Mouse (Mus musculus) cerebellum, adult (tissue): Measurements from ENCODE around the gene Rnase11.

Source experiments
- ATAC-seq: cut with Nextera tagmentation; 2 replicates; pipeline ENCODE4 v1.9.2; 2017; ENCODE audit warnings: mild to moderate bottlenecking, moderate library complexity, mixed read lengths; ENCODE audit not compliant: insufficient number of reproducible peaks, low FRiP score, low TSS enrichment

Rnase11 gene

GRCm38 (mm10) chr14:51050063-51050462, at the start of gene Rnase11:
TSS of gene Rnase11 (minus strand) at chr14:51050163.
- ATAC-seq: no peak

- ATAC-seq: no peak
Measured at GRCm38 (mm10) chr14:51098921-51099320, 49.0 kb upstream of the Rnase11 start.

GRCm38 (mm10) chr14:51098300-51098699, 48.3 kb upstream of the Rnase11 start:
- ATAC-seq: peak; percentile 53; the same call in 1 of the 2 replicates

GRCm38 (mm10) chr14:51095736-51096524, 46.0 kb upstream of the Rnase11 start:
- ATAC-seq: no peak

- no peak for ATAC-seq
Measured at GRCm38 (mm10) chr14:51094921-51095320, 45.0 kb upstream of the Rnase11 start.

GRCm38 (mm10) chr14:51094096-51094875, 44.3 kb upstream of the Rnase11 start:
- no peak for ATAC-seq

GRCm38 (mm10) chr14:51093496-51093895, 43.5 kb upstream of the Rnase11 start:
- no peak for ATAC-seq

- no peak for ATAC-seq
Measured at GRCm38 (mm10) chr14:51092073-51092620, 42.2 kb upstream of the Rnase11 start.

GRCm38 (mm10) chr14:51090921-51091900, 41.2 kb upstream of the Rnase11 start, which contains the start of the genes Rnase4 and Ang:
TSS of gene Rnase4 (plus strand) at chr14:51091077.
TSS of gene Ang (plus strand) at chr14:51091150.
- ATAC-seq: no peak

GRCm38 (mm10) chr14:51090077-51090781, 40.3 kb upstream of the Rnase11 start:
- peak; percentile 31; the same call in 1 of the 2 replicates for ATAC-seq

- no peak for ATAC-seq
Measured at GRCm38 (mm10) chr14:51089674-51090076, 39.7 kb upstream of the Rnase11 start.

GRCm38 (mm10) chr14:51088970-51089673, 39.2 kb upstream of the Rnase11 start:
- peak; percentile 85 for ATAC-seq

- ATAC-seq: peak; percentile 27; the same call in 1 of the 2 replicates
Measured at GRCm38 (mm10) chr14:51088166-51088969, 38.4 kb upstream of the Rnase11 start.

- ATAC-seq: no peak
Measured at GRCm38 (mm10) chr14:51087762-51088161, 37.8 kb upstream of the Rnase11 start.

GRCm38 (mm10) chr14:51085911-51086310, 35.9 kb upstream of the Rnase11 start:
- ATAC-seq: no peak

GRCm38 (mm10) chr14:51085086-51085485, 35.1 kb upstream of the Rnase11 start:
- ATAC-seq: no peak

GRCm38 (mm10) chr14:51083805-51084204, 33.8 kb upstream of the Rnase11 start:
- ATAC-seq: no peak
